17 mouse cellular contexts compared by ENCODE assay signal in the genomic region with DNA sequence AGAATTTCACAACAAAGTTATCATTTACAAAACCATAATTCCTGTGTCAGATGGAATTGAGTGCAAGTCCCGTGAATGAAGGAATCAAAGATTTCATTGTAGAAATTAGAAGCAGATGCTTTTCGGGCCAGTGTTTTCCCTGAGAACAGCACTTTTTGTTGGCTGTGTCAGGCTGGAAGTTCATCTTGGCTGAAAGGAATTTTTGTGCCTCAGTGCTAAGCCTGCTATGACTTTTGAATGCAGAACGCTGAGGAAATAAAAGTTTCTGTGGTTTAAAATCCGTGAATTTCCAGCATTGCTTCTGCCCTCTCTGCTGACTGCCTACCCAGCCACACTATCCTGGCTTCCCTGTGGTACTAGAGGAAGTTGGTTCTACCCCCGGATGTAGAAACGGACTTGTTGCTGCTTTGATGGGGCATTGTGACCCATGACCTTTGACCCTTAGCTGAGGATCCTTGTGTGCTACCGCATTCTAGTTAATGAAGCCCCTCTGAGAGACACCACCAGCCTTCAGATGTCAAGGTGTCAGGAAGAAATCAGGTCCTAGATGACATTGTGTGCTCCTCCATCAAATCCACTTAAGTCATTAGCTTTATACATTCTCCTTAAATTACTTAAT. TPM values are rescaled to one million over a fixed set of nuclear protein-coding genes. Genes with fewer than 3 reads are reported as not detected.
A peak's percentile ranks its signal among the peaks of the same experiment; 100 is the strongest.
DNase-seq lines count a peak whose midpoint lies in the region; ATAC-seq and TF ChIP-seq lines count a peak whose summit lies in the region.
"Had no signal": no experiment of that assay in that cellular context is flagged by ENCODE, and none has a peak within 500 bp of the region (broad histone marks: within the 10 kb centered on the region; RNA-seq: fewer than 3 reads in every experiment).

No protein-coding gene starts in this region.

- intact Hi-C loops in gastrocnemius, adult 2 months (cut with DNase I), result no loop called here

- no peak overlapping the region for H3K9ac ChIP-seq in neural tube, embryonic 13.5 days
- no peak overlapping the region for H3K9ac ChIP-seq in embryonic facial prominence, embryonic 14.5 days (ENCODE audit: low read depth, low read length)
- H3K9ac ChIP-seq in neural tube, embryonic 15.5 days (replicated peaks), result no peak overlapping the region
- no peak overlapping the region for H3K9ac ChIP-seq in lung, postnatal 0 days (replicated peaks; ENCODE audit: low read depth)
- H3K9ac ChIP-seq: forebrain, embryonic 13.5 days; kidney, embryonic 15.5 days; liver, embryonic 15.5 days had no signal

- no peak overlapping the region for H3K4me2 ChIP-seq in neural tube, embryonic 13.5 days
- 0 out of 2 replicates have a peak overlapping the region, but pooled peaks have one; percentile 1 for H3K4me2 ChIP-seq in embryonic facial prominence, embryonic 14.5 days (ENCODE audit: low read depth, low read length)
- H3K4me2 ChIP-seq in neural tube, embryonic 15.5 days, result no peak overlapping the region
- H3K4me2 ChIP-seq in lung, postnatal 0 days (replicated peaks; ENCODE audit: low read depth, low read length), result no peak overlapping the region
- H3K4me2 ChIP-seq: forebrain, embryonic 13.5 days; kidney, embryonic 15.5 days; liver, embryonic 15.5 days had no signal

- H3K36me3 ChIP-seq in neural tube, embryonic 13.5 days, result no peaks in the 10 kb centered on the region
- H3K36me3 ChIP-seq in embryonic facial prominence, embryonic 14.5 days (ENCODE audit: control insufficient read depth, insufficient read depth, low read length), result 0 out of 2 replicates have a peak, but pooled peaks cover 3% of the 10 kb centered on the region
- no peaks in the 10 kb centered on the region for H3K36me3 ChIP-seq in neural tube, embryonic 15.5 days
- no peaks in the 10 kb centered on the region for H3K36me3 ChIP-seq in lung, postnatal 0 days (ENCODE audit: insufficient read depth, low read length)
- H3K36me3 ChIP-seq: kidney, embryonic 15.5 days; liver, embryonic 15.5 days had no signal

- H3K4me3 ChIP-seq in gastrocnemius, adult 2 months, result no peak overlapping the region
- no peak overlapping the region for H3K4me3 ChIP-seq in neural tube, embryonic 13.5 days
- H3K4me3 ChIP-seq in embryonic facial prominence, embryonic 14.5 days (ENCODE audit: low read depth, low read length), result no peak overlapping the region
- no peak overlapping the region for H3K4me3 ChIP-seq in neural tube, embryonic 15.5 days (replicated peaks)
- H3K4me3 ChIP-seq in lung, postnatal 0 days (ENCODE audit: low read depth, low read length), result no peak overlapping the region
- H3K4me3 ChIP-seq: forebrain, embryonic 13.5 days; heart, adult 2 months; kidney, embryonic 15.5 days; liver, embryonic 15.5 days had no signal

- DNase-seq in gastrocnemius, adult 2 months, result no peak
- DNase-seq in gastrocnemius, postnatal 10 days, result no peak
- no peak for DNase-seq in neural tube, embryonic 10.5 days (ENCODE audit: extremely low spot score, low spot score)
- peak; percentile 85 for DNase-seq in embryonic facial prominence, embryonic 14.5 days (ENCODE audit: low spot score)
- DNase-seq in lung, postnatal 0 days (ENCODE audit: low spot score), result no peak
- DNase-seq in adrenal gland, adult 8-10 months, result no peak
- DNase-seq: adrenal gland, adult 2 months; cerebellum, adult 9-10 months; heart, adult 2 months; heart, postnatal 10 days; lung, postnatal 14 days; thymus, postnatal 4 days had no signal

- 41% methylated on average over 7 of the region's 7 CpGs for WGBS in neural tube, embryonic 13.5 days
- 22% methylated on average over 7 of the region's 7 CpGs for WGBS in embryonic facial prominence, embryonic 14.5 days
- 50% methylated on average over 7 of the region's 7 CpGs for WGBS in neural tube, embryonic 15.5 days
- 50% methylated on average over 7 of the region's 7 CpGs for WGBS in lung, postnatal 0 days

- H3K4me1 ChIP-seq in neural tube, embryonic 13.5 days (replicated peaks), result peaks cover 26% of the 10 kb centered on the region
- H3K4me1 ChIP-seq in embryonic facial prominence, embryonic 14.5 days (ENCODE audit: control insufficient read depth, insufficient read depth, low read length), result peaks cover 30% of the 10 kb centered on the region
- peaks cover 11% of the 10 kb centered on the region for H3K4me1 ChIP-seq in neural tube, embryonic 15.5 days
- H3K4me1 ChIP-seq in lung, postnatal 0 days (ENCODE audit: insufficient read depth, low read depth, low read length), result no peaks in the 10 kb centered on the region
- H3K4me1 ChIP-seq: forebrain, embryonic 13.5 days; liver, embryonic 15.5 days had no signal

- H3K27me3 ChIP-seq in neural tube, embryonic 13.5 days, result no peaks in the 10 kb centered on the region
- H3K27me3 ChIP-seq in embryonic facial prominence, embryonic 14.5 days (replicated peaks; ENCODE audit: control insufficient read depth, insufficient read depth, low read length), result no peaks in the 10 kb centered on the region
- no peaks in the 10 kb centered on the region for H3K27me3 ChIP-seq in neural tube, embryonic 15.5 days (replicated peaks)
- no peaks in the 10 kb centered on the region for H3K27me3 ChIP-seq in lung, postnatal 0 days (replicated peaks; ENCODE audit: insufficient read depth, low read length)
- H3K27me3 ChIP-seq: forebrain, embryonic 13.5 days; kidney, embryonic 15.5 days; liver, embryonic 15.5 days had no signal

- ATAC-seq in neural tube, embryonic 13.5 days (ENCODE audit: low read depth), result no peak
- ATAC-seq in embryonic facial prominence, embryonic 14.5 days (ENCODE audit: low read depth), result no peak
- ATAC-seq in neural tube, embryonic 15.5 days (ENCODE audit: low FRiP score), result no peak
- no peak for ATAC-seq in lung, postnatal 0 days
- ATAC-seq: forebrain, embryonic 13.5 days had no signal

- H3K9me3 ChIP-seq in neural tube, embryonic 13.5 days, result no peaks in the 10 kb centered on the region
- H3K9me3 ChIP-seq in embryonic facial prominence, embryonic 14.5 days (ENCODE audit: control insufficient read depth, low read length), result no peaks in the 10 kb centered on the region
- no peaks in the 10 kb centered on the region for H3K9me3 ChIP-seq in neural tube, embryonic 15.5 days (replicated peaks)
- no peaks in the 10 kb centered on the region for H3K9me3 ChIP-seq in lung, postnatal 0 days (ENCODE audit: low read length)
- H3K9me3 ChIP-seq: forebrain, embryonic 13.5 days; kidney, embryonic 15.5 days; liver, embryonic 15.5 days had no signal

- H3K27ac ChIP-seq in gastrocnemius, adult 2 months, result peak overlapping the region; percentile 73
- H3K27ac ChIP-seq in neural tube, embryonic 13.5 days (replicated peaks), result 0 out of 2 replicates have a peak overlapping the region, but pooled peaks have one; percentile 20
- peak overlapping the region; percentile 53 for H3K27ac ChIP-seq in embryonic facial prominence, embryonic 14.5 days (replicated peaks; ENCODE audit: low read depth, low read length)
- H3K27ac ChIP-seq in neural tube, embryonic 15.5 days (replicated peaks), result peak overlapping the region; percentile 24; the same call in 1 of the 2 replicates
- H3K27ac ChIP-seq in lung, postnatal 0 days (ENCODE audit: low read length), result no peak overlapping the region
- H3K27ac ChIP-seq: forebrain, embryonic 13.5 days; heart, adult 2 months; kidney, embryonic 15.5 days; liver, embryonic 15.5 days had no signal

- TF ChIP-seq CTCF in gastrocnemius, adult 2 months (IDR thresholded peaks at IDR 0.05), result no peak
- no peak for TF ChIP-seq CTCF in lung, postnatal 0 days (IDR thresholded peaks at IDR 0.05)

- no peak for TF ChIP-seq EP300 in lung, postnatal 0 days (IDR thresholded peaks at IDR 0.05)

RNA-seq across cellular contexts. Expression of a gene that starts 26.1 kb away (rescaled TPM):
- 10 to 100 TPM in 1 of 2 experiments, 1 to 10 TPM in 1; 9.8 to 14.2 TPM for total RNA-seq in gastrocnemius, adult 2 months (2021)
- 10 to 100 TPM; 27.4 to 34.5 TPM for total RNA-seq in gastrocnemius, postnatal 10 days (2021)
- 12.7 and 15.6 TPM in 2 replicates for polyA plus RNA-seq in neural tube, embryonic 13.5 days (2015; fragmentation: Nextera tagmentation; extraction: Ambion mirVana)
- 56.0 and 57.8 TPM in 2 replicates for polyA plus RNA-seq in embryonic facial prominence, embryonic 14.5 days (2014; fragmentation: Nextera tagmentation; extraction: Ambion mirVana)
- 9.3 and 13.3 TPM in 2 replicates for polyA plus RNA-seq in neural tube, embryonic 15.5 days (2015; fragmentation: Nextera tagmentation; extraction: Ambion mirVana)
- polyA plus RNA-seq in lung, postnatal 0 days (2015; fragmentation: Nextera tagmentation; extraction: Ambion mirVana), result 25.5 and 27.9 TPM in 2 replicates
- total RNA-seq in adrenal gland, adult 8-10 months (2022), result 100 to 1,000 TPM in 2 of 4 experiments, 10 to 100 TPM in 2; 55.0 to 240 (median 120) TPM
